Mouse (Mus musculus): ENCODE measurements around the gene Gm28308.

The Gm28308 gene

DNA sequence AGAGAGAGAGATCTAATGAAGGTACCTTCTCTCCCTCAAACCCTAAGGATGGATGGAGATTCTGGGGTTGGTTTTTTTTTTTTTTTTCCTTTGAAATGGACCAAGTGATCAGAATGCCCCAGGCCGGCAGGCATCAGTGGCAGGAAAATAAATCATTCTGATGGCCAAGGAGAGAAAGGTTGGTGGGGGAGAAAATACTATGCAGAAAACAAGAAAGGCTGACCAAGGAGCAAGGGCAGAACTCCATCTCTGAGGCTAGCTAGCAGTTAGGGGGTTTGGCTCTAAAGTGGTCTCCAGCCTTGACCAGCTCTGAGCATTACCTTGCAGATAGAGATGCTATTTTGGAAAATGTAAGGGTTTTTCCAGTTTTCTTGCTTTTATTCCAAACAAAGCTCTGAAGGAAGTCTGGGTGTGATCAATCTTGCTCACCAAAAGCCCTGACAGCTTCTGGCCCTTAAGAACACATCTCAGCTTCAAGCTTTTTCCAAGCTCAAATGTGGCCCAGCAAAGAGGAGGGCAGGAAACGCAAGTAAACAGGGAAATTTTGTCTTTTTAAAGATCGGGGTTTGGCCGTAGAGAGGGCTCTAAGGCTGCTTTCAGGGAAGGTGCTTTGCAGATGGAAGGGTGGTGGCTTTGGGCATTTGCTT lies 46.6 kb downstream of the Gm28308 start:
- no peak for DNase-seq (ENCODE audit: low spot score)

DNA sequence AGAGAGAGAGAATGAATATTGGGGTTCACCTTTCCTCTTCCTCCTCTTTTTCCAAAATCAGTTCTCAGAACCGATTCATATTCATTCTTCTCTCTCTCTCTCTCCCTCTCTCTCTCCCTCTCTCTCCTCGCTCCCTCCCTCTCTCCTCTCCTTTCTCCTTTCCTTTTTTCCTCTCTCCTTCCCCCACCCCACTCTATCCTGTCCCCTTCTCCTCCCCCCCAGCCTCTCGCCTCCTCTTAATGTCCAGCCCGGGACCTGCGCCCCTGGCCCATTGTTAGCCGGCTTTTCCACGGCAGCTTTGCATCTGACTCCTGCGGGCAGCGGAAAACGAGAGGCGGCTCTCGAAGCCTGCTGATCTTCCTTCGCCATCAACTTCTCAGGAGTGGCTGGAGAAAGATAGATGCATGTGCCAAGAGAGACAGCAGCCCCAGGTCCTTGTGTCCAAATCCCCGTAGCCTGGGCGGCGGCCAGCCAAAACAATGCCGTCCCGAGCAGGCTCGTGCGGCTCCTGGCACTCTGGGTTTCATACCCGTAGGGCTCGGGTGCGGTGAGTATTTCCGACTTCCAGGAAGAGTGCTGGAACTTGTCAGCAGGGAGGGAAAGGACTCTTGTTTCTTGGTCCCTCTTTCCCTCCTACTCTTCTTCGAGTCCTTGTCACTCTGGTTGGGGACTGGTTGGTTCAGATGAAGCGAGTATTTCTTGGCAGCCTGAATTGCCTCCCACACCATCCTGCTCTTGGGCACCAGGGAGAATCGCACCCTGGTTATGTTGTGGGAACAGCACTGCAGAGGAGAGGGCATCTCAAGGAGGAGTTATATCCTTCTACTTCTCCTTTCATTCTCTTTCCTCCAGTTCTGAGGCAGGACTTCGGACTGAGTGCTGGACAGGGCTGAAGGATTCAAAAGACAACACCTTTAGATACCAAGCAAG lies 47.4 kb downstream of the Gm28308 start:
- DNase-seq (ENCODE audit: low spot score): no peak

DNA sequence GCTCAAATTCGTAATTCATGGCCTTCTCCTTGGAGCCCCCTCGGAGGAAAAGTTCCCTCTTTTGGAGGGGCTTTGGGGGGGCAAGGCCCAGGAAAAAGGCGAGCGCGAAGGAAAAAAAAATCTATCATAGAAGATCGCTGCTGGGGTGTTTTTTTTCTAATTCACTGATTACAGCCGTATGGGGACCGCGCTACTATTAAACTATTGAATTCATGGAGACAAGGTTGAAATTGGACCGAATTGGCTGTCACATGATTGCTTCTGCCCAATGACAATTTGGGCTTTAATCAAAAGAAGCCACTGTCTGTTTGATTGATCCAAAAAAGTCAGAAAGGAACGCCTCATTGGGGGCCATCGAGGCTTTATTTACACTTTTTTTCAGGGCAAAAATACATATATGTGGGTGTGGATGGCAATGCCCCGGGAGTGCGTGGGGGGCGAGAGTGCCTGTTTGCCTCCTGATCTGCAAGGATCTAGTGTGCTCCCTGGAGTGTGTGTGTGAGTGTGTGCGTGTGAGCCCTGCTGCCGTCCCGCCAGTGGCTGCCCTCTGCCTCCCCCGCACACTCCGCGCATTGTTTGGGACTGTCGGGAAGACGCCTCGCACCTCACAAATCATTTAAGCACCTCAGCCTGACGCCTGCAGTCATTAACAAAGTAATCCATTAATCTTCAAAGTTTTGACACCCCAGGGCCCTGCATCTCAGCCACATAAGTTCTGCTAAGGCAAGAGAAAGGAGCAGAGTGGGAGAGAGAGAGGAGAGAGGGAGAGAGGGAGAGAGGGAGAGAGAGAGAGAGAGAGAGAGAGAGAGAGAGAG lies 48.3 kb downstream of the Gm28308 start, which contains the start of gene Hoxa2:
Gene Hoxa2, minus strand, starts transcription at position 206 of the 815 bp plus-strand sequence.
- no peak for DNase-seq (ENCODE audit: low spot score)

DNA sequence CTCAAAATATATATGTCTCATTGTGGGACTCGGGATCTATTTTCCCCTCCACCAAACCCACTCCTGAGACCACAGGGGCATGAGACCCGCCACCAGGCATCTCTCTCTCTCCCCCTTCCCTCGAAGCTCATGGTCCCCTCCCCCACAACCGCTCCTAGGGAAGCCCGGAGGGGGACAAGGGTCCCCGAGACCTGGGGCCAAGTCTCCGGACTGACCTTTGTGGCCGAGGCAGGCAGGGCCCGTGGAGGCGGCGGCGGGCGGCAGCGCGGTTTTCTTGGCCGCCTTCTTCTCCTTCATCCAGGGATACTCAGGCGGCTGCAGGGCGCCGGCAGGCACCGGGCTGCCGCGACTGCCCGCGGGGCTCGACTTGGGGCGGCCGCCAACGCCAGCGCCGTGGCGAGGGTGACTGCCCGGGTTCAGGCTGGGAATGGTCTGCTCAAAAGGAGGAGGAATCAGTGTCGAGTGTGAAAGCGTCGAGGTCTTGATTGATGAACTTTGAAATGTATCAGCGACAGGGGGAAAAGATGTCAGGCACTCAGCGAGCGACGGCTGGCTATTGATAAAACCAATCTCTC lies 49.0 kb downstream of the Gm28308 start:
- no peak for DNase-seq (ENCODE audit: low spot score)

DNA sequence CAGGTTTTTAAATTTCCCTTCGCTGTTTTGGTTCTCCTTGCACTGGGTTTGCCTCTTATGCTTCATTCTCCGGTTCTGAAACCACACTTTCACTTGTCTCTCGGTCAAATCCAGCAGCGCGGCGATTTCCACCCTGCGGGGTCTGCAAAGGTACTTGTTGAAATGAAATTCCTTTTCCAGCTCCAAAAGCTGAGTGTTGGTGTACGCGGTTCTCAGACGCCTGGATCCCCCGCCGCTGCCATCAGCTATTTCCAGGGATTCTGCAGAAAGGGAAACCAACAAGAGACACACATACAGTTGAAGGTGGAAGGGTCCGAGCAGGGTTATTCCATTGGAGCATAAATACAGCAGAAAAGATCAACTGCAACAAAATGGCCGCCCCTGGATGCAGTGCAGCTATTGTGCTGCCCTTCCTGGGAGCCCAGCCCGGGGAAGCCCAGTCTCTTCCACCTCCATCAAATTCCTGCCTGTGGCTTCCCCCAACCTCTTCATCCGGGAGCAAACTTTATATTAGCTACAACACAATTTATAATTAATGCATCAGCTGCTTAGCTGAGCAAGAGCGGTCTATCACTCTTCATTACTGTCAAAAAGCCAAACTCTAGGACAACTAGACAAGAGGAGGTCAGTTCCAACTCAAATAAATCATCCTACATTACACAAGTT lies 49.6 kb downstream of the Gm28308 start:
- no peak for DNase-seq (ENCODE audit: low spot score)

DNA sequence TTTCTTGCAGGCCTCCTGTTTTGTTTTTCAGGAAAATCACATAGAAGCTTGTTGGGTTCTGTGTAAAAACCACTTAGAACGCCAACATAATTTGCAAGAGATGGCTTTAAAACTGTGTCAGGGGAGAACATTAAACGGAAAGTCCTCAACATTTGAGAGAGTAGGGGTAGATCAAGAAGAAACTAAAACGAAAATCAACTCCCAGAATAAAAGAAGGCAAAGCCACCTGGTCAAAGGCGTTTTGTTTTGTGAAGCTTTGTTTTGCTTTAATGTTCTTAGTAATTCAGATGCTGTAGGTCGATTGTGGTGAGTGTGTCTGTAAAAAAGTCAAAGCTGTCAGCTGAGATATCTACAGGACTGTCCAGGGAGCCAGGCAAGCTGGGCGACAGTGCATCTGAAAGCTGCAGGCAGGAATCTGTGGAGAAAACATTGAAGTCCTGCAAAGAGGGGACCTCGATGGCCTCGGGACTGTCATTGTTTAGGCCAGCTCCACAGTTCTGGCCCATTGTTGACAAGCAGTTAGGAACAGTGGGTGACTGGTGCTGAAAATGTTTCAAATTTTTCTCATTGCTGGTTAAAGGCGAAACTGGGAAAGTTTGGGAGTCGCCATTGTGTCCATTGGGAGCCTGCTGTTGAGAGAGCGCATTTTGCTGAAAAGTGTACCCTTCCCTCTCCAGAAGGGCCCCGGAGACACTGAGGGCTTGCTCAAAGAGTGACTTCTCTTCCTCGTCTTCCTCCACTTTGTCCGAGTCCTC lies 50.4 kb downstream of the Gm28308 start:
- DNase-seq (ENCODE audit: low spot score): no peak

DNA sequence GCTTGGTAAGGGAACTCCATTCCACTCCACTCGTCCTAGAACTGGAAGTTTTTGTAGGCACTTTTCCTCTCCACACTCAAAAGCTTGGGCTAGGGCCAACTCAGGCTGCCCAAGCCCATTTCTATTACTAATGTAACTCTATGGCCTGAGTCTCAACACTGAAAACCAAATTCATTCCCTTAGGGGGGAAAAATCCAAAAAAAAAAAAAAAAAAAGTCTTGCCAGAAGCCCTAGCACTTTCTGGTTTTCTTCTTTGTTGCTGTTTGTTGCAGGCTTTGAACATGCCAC lies 51.1 kb downstream of the Gm28308 start:
- DNase-seq (ENCODE audit: low spot score): no peak

DNA sequence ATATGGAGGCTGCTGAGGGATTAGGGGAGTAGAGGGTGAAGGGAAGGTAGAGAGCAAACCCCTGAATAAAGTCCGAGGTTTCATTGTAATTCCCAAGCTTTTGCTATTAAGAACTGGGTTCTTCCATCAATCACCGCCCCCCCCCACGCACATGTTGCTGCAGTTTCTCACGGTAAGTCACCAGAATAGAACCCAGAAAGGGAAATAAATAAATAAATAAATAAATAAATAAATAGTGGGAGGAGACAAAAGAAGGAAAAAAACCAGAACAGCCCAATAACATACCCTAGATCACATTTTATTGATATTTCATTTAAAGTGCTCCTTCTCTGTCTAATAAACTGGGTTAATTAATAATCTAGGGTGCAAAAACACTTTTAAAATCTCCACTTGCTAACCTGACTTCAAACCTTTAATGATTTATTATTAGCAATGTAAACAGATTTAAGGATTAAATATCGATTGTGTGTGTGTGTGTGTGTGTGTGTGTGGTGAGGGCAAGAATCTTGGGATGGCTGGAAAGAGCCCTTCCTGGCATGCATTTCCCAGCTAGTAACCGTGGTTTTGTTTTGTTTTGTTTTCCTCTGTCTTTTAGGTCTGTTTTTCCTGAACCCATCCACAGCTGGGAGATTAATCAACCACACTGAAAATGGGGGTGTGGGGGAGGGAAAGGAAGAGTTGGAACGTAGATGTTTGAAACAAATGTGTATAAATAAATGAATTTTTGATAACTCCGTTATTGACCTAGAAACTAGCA lies 51.6 kb downstream of the Gm28308 start:
- DNase-seq (ENCODE audit: low spot score): no peak

DNA sequence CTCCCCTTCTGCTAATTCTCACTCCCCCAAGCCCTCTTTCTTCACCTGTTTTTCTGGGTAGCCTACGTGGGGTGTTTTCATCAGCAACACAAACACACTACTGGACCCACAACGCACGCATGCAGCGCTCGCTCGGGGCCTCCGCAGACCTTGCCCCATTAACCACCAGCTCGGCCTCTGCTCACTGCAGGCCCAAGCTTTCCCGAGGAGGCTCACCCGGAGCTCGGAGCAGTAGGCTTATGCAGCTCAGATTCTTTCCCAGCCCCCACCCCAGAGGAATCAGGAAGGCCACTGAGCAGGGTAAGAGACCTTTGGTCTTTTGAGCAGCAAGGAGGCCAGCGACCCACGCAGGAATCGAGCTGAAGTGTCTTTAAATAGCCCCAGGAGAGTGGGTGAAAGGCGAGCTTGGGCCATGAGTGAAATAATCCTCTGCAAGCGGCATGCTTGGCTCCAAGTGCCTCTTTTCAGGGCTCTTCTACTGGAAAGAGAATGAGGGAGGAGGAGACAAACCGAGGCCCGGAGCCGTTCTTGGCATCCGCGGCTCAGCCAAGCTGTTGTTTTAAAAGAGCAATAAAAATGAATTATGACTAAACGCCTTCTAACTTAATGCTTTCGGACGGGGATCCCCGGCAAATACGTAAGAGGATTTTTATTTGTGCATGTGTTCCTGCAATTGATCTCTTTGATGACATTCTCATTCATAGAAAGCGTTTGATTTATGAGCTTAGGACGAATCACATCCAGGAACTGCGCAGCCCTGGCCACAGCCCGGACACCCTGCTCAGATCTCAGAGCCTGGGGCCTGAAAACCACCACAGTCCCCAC lies 52.4 kb downstream of the Gm28308 start:
- no peak for DNase-seq (ENCODE audit: low spot score)

DNA sequence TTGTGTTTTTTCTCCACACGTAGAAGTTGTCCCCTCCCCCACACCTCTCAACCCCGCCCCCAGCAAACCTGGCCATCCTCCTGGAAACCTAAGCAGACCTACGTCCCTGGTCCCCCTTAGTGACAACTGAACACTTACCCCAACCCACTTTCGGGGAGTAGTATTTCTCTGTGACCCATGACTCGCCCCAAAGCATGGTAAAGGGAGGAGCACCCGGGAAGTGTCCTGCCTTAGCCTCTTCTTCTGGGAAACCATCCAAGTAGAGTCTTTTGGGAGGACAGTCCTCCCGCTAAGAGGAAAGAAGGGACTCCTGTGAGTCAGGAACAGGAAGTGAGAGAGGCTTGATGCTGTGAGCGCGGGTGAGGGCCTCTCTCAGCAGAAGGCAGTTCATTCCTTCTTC lies 53.2 kb downstream of the Gm28308 start:
- DNase-seq (ENCODE audit: low spot score): no peak

DNA sequence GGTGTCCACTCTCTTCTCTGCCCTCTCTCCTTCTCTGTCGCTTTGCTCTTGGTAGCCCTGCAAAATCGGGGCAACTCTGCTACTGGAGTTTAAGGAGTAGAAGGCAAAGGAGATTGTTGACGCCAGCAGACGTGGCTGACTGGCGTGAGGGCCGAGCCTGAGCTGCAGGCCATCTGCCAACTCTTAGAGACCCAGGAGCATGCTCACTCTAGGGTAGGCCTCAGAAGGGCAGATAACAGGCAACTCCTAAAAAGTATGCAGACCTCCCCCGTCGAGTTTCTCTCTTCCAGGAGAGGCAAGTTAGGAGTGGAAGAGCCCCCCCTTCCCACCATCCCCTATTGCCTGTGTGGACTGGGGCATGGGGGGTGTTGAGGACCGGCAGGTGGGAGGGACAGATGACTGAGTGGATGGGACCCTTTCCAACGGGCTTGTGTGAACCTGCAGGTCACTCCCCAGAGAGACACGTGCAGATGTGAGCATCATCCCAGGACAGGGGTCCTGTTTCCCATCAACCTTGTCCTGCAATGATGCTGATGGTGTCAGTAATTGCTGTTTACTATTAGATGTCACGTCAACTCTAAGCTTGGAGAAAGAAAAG lies 53.9 kb downstream of the Gm28308 start:
- no peak for DNase-seq (ENCODE audit: low spot score)

DNA sequence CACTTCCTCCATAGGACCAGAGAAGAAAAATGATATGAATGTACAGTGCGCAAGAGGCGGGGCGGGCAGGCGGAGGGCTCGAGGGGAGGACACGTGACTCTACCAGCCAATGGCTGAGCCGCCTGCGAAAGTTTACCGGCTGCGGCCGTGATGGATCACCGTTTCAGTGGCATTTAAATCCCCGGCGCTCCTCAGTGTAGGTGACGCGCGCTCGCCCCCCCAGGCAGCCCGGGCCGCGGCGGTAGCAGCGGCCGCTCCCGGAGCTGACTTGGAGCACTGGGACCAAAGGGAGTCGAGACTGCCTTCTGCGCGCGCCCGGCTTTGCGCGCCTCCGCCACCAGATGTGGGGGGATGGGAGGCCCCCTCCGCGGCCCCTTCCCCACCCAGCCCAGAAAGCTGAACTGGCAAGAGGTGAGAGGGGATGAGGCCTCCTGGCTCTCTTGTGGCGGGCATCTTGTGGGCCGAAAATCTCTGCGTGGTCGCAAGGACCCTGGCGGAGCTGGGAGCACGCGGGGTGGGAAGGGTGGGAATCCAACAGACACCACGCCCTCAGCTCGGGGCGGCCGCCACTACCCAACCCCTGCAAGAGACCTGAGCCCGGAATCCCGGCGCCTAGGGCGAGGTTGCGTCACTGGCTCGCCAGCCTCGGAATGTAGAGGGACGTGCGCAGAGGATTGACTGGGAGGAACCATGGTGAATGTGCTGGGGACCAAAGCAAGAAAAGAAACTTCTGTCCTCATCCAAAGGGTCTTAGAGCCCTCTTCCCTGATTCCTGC lies 54.7 kb downstream of the Gm28308 start, which contains the start of gene Hoxa1:
Gene Hoxa1, minus strand, starts transcription at position 42 of the 776 bp plus-strand sequence.
- DNase-seq (ENCODE audit: low spot score): no peak

DNA sequence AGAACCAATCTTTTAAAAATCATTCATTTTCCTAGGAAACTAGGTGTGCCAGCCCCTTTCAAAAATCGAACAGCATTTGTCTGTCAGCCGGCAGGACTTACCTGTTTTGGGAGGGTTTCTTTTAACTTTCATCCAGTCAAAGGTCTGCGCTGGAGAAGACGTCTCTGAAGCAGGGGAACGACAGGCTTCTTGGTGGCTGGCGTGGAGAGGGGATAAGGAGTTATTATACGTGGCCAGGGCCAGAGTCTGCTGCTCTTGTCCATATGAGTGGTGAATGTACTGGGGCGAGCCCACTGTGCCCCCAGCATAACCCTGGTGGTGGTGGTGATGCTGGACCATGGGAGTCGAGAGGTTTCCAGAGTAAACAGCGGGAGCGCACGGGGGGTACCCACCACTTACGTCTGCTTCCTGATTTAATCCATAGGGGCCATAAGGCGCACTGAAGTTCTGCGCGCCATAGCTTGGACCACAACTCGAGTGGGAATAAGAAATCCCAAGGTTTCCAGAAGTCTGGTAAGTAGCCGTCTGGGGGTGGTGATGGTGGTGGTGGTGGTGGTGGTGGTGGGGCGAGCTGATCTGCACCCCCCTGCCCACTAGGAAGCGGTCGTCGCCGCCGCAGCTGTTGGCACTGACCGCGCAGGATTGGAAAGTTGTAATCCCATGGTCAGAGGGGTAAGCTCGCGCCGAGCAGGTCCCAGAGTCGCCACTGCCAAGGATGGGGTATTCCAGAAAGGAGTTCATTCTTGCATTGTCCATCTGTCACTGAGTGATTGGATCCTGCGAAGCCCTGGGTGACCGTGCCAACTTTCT lies 55.5 kb downstream of the Gm28308 start:
- no peak for DNase-seq (ENCODE audit: low spot score)

DNA sequence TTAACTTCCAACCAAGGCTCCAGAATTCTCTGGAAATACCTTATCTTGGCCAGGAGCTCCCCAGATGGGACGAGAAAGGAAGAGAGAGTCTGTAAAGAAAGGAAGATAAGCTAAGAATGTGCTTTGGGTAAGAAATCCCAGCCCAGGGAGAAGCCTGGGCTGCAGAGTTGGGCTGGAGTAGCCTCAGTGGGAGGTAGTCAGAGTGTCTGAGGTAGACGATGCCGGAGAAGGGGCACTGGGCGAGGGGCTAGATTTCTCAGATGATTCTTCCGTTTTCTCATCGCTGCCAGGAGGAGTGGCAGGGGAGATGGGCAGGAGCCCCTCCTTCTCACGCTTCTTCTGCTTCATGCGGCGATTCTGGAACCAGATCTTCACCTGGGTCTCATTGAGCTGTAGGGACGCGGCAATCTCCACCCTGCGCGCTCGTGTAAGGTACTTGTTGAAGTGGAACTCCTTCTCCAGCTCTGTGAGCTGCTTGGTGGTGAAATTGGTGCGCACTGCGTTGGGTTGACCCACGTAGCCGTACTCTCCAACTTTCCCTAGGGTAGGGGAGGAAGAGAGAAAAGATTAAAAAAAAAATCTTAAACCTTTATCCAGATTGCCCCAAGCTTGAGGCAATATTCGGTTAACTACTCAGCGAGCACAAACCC lies 56.5 kb downstream of the Gm28308 start:
- no peak for DNase-seq (ENCODE audit: low spot score)

DNA sequence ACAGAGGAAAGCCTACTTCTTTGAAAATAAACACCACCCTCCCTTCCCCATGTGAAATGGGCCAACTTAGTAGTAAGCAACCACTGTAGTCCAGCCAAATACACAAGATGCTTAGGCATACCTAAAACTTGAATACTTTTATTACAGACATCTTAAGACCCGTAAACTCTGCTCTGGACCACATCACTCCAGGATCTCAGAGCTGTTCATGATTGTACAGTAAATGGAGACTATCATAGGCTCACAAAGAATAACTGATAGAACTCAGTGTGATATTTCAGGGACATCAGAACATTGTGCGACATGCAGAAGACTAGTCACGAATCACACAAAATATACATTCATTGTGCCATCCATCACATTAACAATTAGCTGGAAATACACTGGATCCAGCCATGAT lies 57.7 kb downstream of the Gm28308 start:
- DNase-seq (ENCODE audit: low spot score): no peak

DNA sequence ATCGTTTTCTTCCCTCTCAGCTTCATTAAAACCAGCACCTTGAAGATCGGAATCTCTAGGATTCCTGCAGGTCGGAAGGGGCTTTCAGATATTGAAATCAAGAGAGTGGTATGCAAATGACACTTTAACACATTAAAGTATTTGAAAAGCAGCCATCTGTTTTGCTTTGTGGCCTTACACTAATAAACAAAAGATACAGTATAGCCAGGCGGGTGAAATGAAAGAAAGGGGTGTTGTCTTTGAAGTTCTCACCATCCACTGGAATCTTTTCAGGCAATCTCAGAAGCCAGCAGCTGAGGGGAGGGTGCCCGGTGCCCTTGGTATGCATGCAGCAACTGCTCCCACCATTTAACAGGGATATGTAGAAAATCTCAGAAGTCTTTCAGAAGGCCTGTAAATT lies 59.1 kb downstream of the Gm28308 start:
- no peak for DNase-seq (ENCODE audit: low spot score)

DNA sequence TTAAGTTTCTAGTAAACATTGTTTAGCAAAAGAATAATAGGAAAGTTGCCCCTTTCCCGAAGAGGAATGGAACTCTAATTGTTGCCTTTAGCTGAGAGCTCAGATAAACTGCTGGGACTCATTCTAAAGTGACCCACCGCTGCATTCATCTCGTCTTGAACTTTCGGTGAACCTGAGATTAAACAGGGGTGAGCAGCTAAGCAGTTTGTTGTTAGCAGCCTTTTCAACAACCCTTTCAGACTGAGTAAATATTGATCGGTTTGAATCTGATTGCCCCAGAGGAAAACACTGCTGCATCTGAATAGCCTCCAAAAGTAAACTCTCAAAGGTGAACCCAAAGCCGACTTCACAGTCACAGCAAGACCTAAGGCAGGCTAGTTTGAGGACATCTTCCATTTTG lies 59.9 kb downstream of the Gm28308 start:
- DNase-seq (ENCODE audit: low spot score): no peak

All from ovary, postnatal 10 days (tissue).